Mouse (Mus musculus) B cell, adult (primary cell): ENCODE measurements around the gene Chpf2. TPM values are rescaled to one million over a fixed set of nuclear protein-coding genes. Genes with fewer than 3 reads are reported as not detected.

Experiments used
- total RNA-seq: library from RNA; stranded (reverse); gene quantifications from 4 replicates; pipeline ENCODE4 v1.2.4, GENCODE M21; 2023; ENCODE audit not compliant: inconsistent age

The Chpf2 gene
- 34.0 to 42.1 TPM (median 40.7 TPM) in 4 replicates for total RNA-seq

DNA sequence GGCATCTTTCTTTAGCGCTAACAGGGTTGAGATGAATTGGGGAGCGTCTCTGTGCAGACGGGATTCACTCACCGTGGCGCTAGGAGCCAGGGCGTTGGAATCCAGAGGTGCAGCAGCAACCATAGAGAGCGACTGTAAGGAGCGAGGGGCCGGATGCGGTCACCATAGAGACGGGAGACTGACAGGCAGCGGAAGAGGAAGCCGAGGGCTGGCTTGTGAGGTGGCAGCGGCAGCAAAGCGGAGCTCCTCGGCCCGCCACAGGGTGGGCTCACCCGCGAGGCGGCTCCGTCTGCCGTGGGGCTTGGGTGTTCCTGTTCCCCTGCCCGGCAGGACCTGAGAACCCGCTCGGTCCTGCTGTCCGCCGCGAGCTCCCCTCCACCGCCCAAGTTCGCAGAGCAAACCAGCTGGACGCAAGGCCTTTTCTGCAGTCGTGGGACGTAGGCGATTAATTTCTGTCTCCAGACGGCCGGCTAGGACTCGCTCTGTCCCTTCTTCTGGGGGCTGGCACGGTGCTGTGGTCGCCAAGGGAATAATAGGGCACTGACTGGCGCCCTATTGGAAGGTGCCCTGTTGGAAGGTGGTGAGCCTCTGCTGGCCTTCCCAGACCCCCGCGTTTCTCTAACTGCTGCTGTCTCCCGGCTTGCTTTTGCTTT is at the start of gene Chpf2:
TSS of gene Chpf2 (plus strand) at position 195 of the 653 bp plus-strand sequence.

DNA sequence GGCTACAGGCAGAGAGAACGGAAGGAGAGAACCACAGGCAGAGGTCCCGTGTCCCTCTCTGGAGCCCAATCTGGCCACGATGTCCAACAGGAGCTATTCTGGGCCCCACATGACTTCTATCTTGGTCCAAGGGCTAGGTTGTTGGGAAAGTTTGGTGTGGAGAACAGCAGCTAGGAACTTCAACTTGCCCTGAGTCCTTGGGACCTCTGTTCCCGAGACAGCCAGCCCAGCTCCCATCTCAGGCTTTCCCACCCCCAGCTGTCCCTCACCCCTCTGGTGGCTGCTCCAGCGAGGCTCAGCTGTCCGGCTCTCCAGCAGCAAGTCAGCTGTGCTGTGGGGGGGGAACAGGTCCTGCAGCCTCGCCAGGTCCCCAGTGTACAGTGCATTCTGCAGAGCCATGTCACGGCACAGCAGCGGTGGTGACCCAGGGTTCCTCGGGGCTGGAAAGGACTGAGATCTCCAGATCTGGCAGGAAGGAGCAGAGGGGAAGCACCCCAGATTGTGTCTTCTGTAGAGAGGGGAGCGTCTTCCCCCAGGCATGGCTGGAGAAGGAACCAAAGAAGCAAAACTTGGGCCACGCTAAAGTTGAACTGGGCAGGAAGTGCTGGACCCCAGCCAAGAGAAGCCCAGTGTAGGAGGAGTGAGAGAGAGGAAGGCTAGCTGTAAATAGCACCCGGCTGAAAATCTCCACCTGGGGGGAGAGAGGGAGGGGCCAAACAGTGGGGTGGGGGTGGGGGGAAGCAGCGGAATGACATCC is 46.0 kb upstream of the Chpf2 start, which contains the start of gene Asb10:
TSS of gene Asb10 (minus strand) at position 592 of the 757 bp plus-strand sequence.

DNA sequence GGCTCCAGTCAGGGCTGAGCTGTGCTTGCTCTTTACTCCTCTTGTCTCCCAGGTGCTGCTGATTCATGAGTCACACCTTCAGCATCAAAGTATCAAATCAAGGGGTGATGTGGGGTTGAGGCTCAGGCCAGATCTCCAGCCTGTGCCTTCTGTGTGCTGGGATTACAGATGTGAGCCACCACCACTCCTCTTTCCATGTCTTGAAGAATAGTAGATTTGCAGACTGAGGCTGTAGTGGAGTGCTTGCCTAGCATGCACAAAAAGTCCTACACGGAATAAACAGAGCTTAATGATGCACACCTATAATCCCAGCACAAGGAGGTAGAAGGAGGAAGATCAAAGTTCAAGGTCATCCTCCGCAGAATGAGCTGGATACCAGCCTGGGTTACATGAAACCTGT is 29.8 kb upstream of the Chpf2 start, which contains the start of gene 4931409K22Rik:
TSS of gene 4931409K22Rik (minus strand) at position 101 of the 400 bp plus-strand sequence.

DNA sequence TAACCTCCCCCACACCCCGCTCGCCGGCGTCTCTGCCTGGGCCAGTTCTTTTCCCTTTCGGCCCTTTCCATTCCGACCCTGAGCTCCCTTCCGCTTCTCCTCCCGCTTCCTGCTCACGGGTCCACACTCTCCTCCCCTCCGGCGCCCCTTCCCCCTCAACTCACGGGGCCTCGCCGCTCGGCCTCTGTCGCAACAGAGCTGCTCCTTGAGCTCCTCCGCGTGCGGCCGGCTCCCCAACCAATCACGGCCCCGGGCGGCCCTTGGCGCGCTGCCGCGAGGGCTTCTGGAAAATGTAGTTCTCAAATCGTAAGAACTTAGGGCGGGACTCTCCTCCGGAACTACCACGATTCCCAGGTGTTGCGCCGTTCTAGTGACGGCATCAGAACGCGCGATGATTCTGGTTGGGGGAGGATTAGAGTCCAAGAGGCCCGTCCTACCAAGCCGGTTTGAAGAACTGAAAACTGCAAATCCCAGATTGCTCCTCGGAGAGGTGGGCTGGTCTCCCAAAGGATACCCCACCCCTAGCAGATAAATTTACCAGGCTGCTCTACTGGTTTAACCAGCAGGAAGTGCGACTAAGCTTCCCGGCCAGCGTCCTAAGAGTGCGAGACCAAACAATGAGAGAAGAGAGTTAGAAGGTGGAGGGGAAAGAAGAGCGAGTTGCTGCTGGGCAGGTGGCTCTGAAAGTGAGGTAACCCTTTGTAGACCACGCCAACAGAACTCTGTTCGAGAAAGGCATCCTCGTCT is 9.2 kb upstream of the Chpf2 start, which contains the start of gene Abcf2:
TSS of gene Abcf2 (minus strand) at position 285 of the 747 bp plus-strand sequence.

DNA sequence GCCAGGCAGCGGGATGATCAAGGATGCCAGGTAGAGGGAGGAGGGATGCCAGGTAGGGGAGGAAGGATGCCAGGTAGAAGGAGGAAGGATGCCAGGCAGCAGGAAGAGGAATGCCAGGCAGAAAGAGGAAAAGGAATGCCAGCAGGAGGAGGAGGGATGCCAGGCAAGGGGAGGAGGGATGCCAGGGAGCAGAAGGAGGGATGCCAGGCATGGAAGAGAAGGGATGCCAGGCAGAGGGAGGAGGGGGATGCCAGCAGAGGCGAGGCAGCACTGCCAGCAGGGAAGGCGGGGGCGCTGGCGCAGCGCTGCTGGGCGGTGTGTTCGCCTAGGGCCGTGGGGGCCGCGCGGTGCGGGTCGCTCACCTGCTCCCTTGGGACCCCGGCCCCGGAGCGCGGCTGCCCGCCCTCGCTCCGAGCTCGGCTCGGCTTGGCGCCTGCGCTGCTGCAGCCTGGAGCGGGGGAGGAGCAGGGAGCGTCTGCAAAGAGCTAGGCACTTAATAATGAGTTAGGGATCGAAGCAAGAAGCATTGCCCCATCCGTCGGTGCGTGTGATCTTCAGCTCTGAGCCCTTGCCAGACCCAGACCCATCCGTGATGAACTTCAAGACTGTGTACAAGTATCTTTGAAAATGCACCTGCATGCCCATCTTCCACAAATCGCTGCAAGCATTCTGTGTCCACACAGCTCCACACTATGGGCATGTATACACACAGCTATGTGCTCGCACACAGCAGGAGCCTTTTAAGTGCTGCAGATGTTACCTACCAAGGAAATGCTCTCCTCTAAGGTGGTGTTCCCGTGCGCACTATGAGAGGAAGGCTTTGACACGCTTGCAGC is 37.7 kb downstream of the Chpf2 start, which contains the start of gene Smarcd3:
TSS of gene Smarcd3 (minus strand) at position 426 of the 836 bp plus-strand sequence.

Other genes with a start within 250 kb of the Chpf2 start
- gene Kcnh2, start 235.1 kb upstream of the Chpf2 start, total RNA-seq = not detected in 4 replicates
- gene Nos3, start 221.9 kb upstream of the Chpf2 start, total RNA-seq = 0.15 to 0.35 TPM (median 0.32 TPM) in 4 replicates
- not detected in 4 replicates for gene Atg9b, start 194.6 kb upstream of the Chpf2 start, total RNA-seq
- 21.3 to 25.4 TPM (median 23.8 TPM) in 4 replicates for gene Abcb8, start 193.1 kb upstream of the Chpf2 start, total RNA-seq
- not detected in 4 replicates for gene Asic3, start 173.3 kb upstream of the Chpf2 start, total RNA-seq
- 31.0 to 38.3 TPM (median 34.1 TPM) in 4 replicates for gene Cdk5, start 163.2 kb upstream of the Chpf2 start, total RNA-seq
- 61.9 to 68.1 TPM (median 62.6 TPM) in 4 replicates for gene Slc4a2, start 162.9 kb upstream of the Chpf2 start, total RNA-seq
- 83.5 to 99.7 TPM (median 90.5 TPM) in 4 replicates for gene Fastk, start 141.5 kb upstream of the Chpf2 start, total RNA-seq
- gene Tmub1, start 138.9 kb upstream of the Chpf2 start, total RNA-seq = 24.9 to 27.6 TPM (median 26.1 TPM) in 4 replicates
- gene Agap3, start 134.6 kb upstream of the Chpf2 start, total RNA-seq = 40.0 to 49.3 TPM (median 44.5 TPM) in 4 replicates
- not detected in 4 replicates for gene Gbx1, start 59.5 kb upstream of the Chpf2 start, total RNA-seq
- gene Asb10, start 45.8 kb upstream of the Chpf2 start, total RNA-seq = not detected in 4 replicates
- gene 4931409K22Rik, start 29.9 kb upstream of the Chpf2 start, total RNA-seq = not detected in 4 replicates
- 37.4 to 43.1 TPM (median 40.0 TPM) in 4 replicates for gene Abcf2, start 9.3 kb upstream of the Chpf2 start, total RNA-seq
- gene Smarcd3, start 37.7 kb downstream of the Chpf2 start, total RNA-seq = 0.45 TPM in 1 of 4 replicates, not detected in the others
- gene Nub1, start 98.8 kb downstream of the Chpf2 start, total RNA-seq = 90.0 to 95.9 TPM (median 92.3 TPM) in 4 replicates
- not detected in 4 replicates for gene Wdr86, start 144.0 kb downstream of the Chpf2 start, total RNA-seq
- gene Crygn, start 171.3 kb downstream of the Chpf2 start, total RNA-seq = not detected in 4 replicates